Mouse (Mus musculus) gastrocnemius, postnatal 10 days (tissue): ENCODE results near the gene Gm7694. TPM values are rescaled to one million over a fixed set of nuclear protein-coding genes. Genes with fewer than 3 reads are reported as not detected.

Experiments
- DNase-seq: peaks from one replicate; pipeline ENCODE4 v3.0.0; 2021; ENCODE audit warnings: mixed read lengths
- total RNA-seq, 2 experiments: library from RNA; stranded (reverse); gene quantifications; 2 replicates each; pipeline ENCODE4 v1.2.3; 2021

Gm7694 gene
- total RNA-seq, 2 experiments from 2014 or later = 1.0 to 1.2 TPM

- no peak for DNase-seq
Observed at GRCm38 (mm10) chr1:170282415-170283129, 23.6 kb downstream of the Gm7694 start.

GRCm38 (mm10) chr1:170277016-170277415 lies 29.1 kb downstream of the Gm7694 start, which contains the start of gene Sh2d1b1:
Gene Sh2d1b1 (plus strand): TSS chr1:170277320.
- no peak for DNase-seq

DNA sequence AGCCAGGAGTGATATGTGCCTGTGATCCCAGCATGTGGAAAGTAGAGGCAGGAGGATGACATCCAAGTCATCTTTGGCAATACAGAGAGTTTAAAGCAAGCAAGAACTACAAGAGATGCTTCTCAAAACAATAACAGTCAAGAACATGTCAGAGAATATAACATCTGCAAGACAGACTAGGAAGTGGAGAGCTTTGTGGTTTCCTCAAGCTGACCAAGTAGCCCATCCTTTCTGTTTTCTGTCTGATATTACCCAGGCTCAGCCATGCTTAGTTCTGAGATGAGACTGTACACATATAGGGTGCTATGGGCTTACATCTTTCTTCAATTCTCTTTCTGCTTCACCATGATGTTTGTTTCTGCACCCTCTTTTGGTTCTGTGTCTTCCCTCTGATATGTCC lies 32.9 kb downstream of the Gm7694 start:
- no peak for DNase-seq

- no peak for DNase-seq
Observed at GRCm38 (mm10) chr1:170270696-170271095, 35.4 kb downstream of the Gm7694 start.

- DNase-seq = no peak
Observed at GRCm38 (mm10) chr1:170270281-170270680, 35.9 kb downstream of the Gm7694 start.

GRCm38 (mm10) chr1:170255560-170255910 lies 50.6 kb downstream of the Gm7694 start:
- DNase-seq = peak; percentile 74

DNA sequence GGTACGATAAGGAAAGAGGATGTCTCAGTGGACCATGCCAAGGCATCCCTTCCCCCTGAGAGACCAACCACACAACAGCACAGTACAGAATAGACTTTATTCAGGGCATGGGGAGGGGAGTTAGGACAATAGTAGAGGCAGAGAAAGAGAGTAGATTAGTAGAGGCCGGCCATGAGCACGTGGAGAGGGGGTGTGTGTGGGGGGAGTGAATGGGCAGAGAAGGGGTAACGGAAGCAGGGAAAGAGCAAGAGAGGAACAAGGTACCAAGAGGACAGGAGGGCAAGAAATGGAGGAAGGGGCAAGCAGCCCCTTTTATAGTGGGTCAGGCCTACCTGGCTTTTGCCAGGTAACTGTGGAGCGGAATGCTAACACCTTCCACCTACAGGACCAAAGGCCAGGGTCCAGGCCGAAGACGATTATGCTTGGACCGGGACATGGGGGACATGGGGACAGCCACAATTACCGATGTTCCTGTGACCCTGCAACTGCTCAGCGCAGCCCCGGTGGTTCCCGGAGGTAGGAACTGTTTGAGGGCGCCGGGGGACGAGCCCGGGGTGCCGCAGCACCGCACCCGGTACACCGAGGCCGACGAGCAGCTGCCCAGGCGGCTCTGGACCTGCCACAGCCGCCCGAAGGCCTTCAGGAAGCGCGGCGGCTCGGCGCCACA lies 51.1 kb downstream of the Gm7694 start:
- DNase-seq = no peak

Other genes with a start within 250 kb of the Gm7694 start
- 10 to 100 TPM; 43.9 to 49.8 TPM for gene Ddr2, start 195.6 kb downstream of the Gm7694 start, total RNA-seq
- gene Uap1, start 131.4 kb downstream of the Gm7694 start, total RNA-seq = 10 to 100 TPM; 32.5 to 34.6 TPM
- 10 to 100 TPM; 12.2 to 13.4 TPM for gene Uhmk1, start 90.9 kb downstream of the Gm7694 start, total RNA-seq
- gene Sh2d1b2, start 73.6 kb downstream of the Gm7694 start, total RNA-seq = not detected
- not detected for gene Sh2d1b1, start 29.0 kb downstream of the Gm7694 start, total RNA-seq
- not detected for gene Spata46, start 2.5 kb upstream of the Gm7694 start, total RNA-seq